Mouse (Mus musculus) kidney, embryonic 16.5 days (tissue): ENCODE results near the gene Ugt2a1. TPM values are rescaled to one million over a fixed set of nuclear protein-coding genes. Genes with fewer than 3 reads are reported as not detected.

Source experiments
- polyA plus RNA-seq: library from polyadenylated mRNA; unstranded; fragments of >200 nt; fragmentation: Nextera tagmentation; extraction: Ambion mirVana; gene quantifications from 2 replicates; pipeline ENCODE4 v1.2.1, GENCODE M21; 2015

The Ugt2a1 gene
- polyA plus RNA-seq, 1 experiment from 2014 or later = not detected

Other genes starting within 250 kb of the Ugt2a1 start
- 41.5 and 44.2 TPM in 2 replicates for gene Ugt2b37, start 236.1 kb downstream of the Ugt2a1 start, polyA plus RNA-seq
- gene Ugt2a3, start 153.7 kb downstream of the Ugt2a1 start, polyA plus RNA-seq = 0.12 and 0.15 TPM in 2 replicates
- 3.3 and 3.5 TPM in 2 replicates for gene Ugt2b38, start 66.7 kb downstream of the Ugt2a1 start, polyA plus RNA-seq
- gene Ugt2a2, start 8.6 kb downstream of the Ugt2a1 start, polyA plus RNA-seq = not detected in 2 replicates
- not detected in 2 replicates for gene Gm43638, start 4.1 kb downstream of the Ugt2a1 start, polyA plus RNA-seq
- 2.1 and 2.3 TPM in 2 replicates for gene Sult1b1, start 47.3 kb upstream of the Ugt2a1 start, polyA plus RNA-seq
- 66.8 and 72.1 TPM in 2 replicates for gene Sult1d1, start 78.2 kb upstream of the Ugt2a1 start, polyA plus RNA-seq
- 0.42 and 0.46 TPM in 2 replicates for gene Sult1e1, start 100.7 kb upstream of the Ugt2a1 start, polyA plus RNA-seq
- gene Csn1s1, start 175.3 kb upstream of the Ugt2a1 start, polyA plus RNA-seq = not detected in 2 replicates
- not detected in 2 replicates for gene Csn2, start 208.8 kb upstream of the Ugt2a1 start, polyA plus RNA-seq